In the genomic region with DNA sequence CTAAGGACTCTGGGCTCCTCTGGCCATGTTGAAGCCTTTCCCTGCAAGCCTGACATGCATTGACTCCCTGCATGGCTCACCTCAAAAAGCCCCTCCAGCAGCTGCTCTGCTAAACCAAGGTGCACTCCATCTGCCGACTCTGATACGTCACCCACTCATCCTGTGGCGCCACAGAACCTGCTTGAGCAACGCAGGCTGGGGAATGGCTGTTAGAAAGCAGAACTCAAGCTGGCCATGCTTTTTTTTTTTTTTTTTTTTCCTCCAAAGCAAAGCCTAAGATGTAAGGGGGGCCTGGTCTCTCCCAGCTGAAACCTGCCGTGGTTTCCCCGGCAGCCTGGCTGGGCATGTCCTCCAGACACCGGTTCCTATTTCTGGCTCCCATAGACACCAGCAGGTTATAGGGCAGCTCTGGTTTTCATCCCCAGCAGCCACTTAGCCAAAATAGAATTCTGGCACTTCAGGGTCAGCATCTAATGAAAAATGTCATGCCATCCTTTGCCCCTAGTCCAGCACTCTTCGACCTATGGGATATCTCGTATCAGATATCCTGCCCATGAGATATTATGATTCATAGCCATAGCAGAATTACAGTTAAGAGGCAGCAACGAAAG, we compare ENCODE assay signal across 10 mouse cellular contexts. TPM values are rescaled to one million over a fixed set of nuclear protein-coding genes. Genes with fewer than 3 reads are reported as not detected.
DNase-seq lines count a peak whose midpoint lies in the region; ATAC-seq and TF ChIP-seq lines count a peak whose summit lies in the region.
"Had no signal": no experiment of that assay in that cellular context is flagged by ENCODE, and none has a peak within 500 bp of the region (broad histone marks: within the 10 kb centered on the region; RNA-seq: fewer than 3 reads in every experiment).

No protein-coding gene starts in this region.

- H3K27ac ChIP-seq in lung, embryonic 14.5 days (ENCODE audit: low read depth) = no peak overlapping the region; the same call in 1 of the 2 replicates
- no peak overlapping the region for H3K27ac ChIP-seq in embryonic facial prominence, embryonic 13.5 days
- peak overlapping the region; percentile 97 for H3K27ac ChIP-seq in heart, embryonic 16.5 days (ENCODE audit: low read length)
- H3K27ac ChIP-seq: liver, embryonic 14.5 days had no signal

- no peak overlapping the region for H3K9ac ChIP-seq in lung, embryonic 14.5 days
- H3K9ac ChIP-seq in embryonic facial prominence, embryonic 13.5 days = peak overlapping the region; percentile 88; the same call in 1 of the 2 replicates
- H3K9ac ChIP-seq in heart, embryonic 16.5 days (ENCODE audit: low read length) = peak overlapping the region; percentile 0
- H3K9ac ChIP-seq: liver, embryonic 14.5 days had no signal

- H3K4me2 ChIP-seq in lung, embryonic 14.5 days = peak overlapping the region; percentile 73; the same call in 1 of the 2 replicates
- peak overlapping the region; percentile 94 for H3K4me2 ChIP-seq in embryonic facial prominence, embryonic 13.5 days
- peak overlapping the region; percentile 91 for H3K4me2 ChIP-seq in heart, embryonic 16.5 days (ENCODE audit: low read depth, low read length)

- WGBS in lung, embryonic 14.5 days = 61% methylated on average over 10 of the region's 10 CpGs
- WGBS in embryonic facial prominence, embryonic 13.5 days = 75% methylated on average over 10 of the region's 10 CpGs
- WGBS in heart, embryonic 16.5 days = 42% methylated on average over 10 of the region's 10 CpGs

- no peak for TF ChIP-seq CTCF in lung, embryonic 14.5 days (IDR thresholded peaks at IDR 0.05; ENCODE audit: low read depth)

- no peak for DNase-seq in lung, embryonic 14.5 days
- no peak for DNase-seq in lung, postnatal 4 days
- no peak for DNase-seq in spleen, postnatal 10 days (ENCODE audit: low spot score in 2 of 2)
- no peak for DNase-seq in frontal cortex, postnatal 25 days (ENCODE audit: low spot score in 2 of 2)

- H3K9me3 ChIP-seq in lung, embryonic 14.5 days (ENCODE audit: low read depth, low read length) = no peaks in the 10 kb centered on the region
- no peaks in the 10 kb centered on the region for H3K9me3 ChIP-seq in embryonic facial prominence, embryonic 13.5 days
- H3K9me3 ChIP-seq in heart, embryonic 16.5 days (replicated peaks; ENCODE audit: control insufficient read depth, low read length) = no peaks in the 10 kb centered on the region
- H3K9me3 ChIP-seq: stomach, embryonic 15.5 days had no signal

- no peak overlapping the region for H3K4me3 ChIP-seq in lung, embryonic 14.5 days (ENCODE audit: low read depth, low read length)
- H3K4me3 ChIP-seq in embryonic facial prominence, embryonic 13.5 days = no peak overlapping the region
- H3K4me3 ChIP-seq in heart, embryonic 16.5 days (ENCODE audit: low read length) = no peak overlapping the region
- H3K4me3 ChIP-seq: erythroblast, embryonic 14.5 days had no signal

- H3K36me3 ChIP-seq in lung, embryonic 14.5 days (ENCODE audit: insufficient read depth) = no peaks in the 10 kb centered on the region
- H3K36me3 ChIP-seq in embryonic facial prominence, embryonic 13.5 days = 0 out of 2 replicates have a peak, but pooled peaks cover 5% of the 10 kb centered on the region
- no peaks in the 10 kb centered on the region for H3K36me3 ChIP-seq in heart, embryonic 16.5 days (ENCODE audit: control insufficient read depth, insufficient read depth)
- H3K36me3 ChIP-seq: stomach, embryonic 15.5 days had no signal

- 0 out of 2 replicates have a peak, but pooled peaks cover 5% of the 10 kb centered on the region for H3K4me1 ChIP-seq in lung, embryonic 14.5 days (ENCODE audit: insufficient read depth)
- peaks cover 34% of the 10 kb centered on the region for H3K4me1 ChIP-seq in embryonic facial prominence, embryonic 13.5 days
- H3K4me1 ChIP-seq in heart, embryonic 16.5 days (ENCODE audit: control insufficient read depth, insufficient read depth, low read length) = peaks cover 42% of the 10 kb centered on the region

- no peak for ATAC-seq in lung, embryonic 14.5 days (ENCODE audit: insufficient read depth)
- ATAC-seq in embryonic facial prominence, embryonic 13.5 days (ENCODE audit: insufficient number of reproducible peaks, insufficient read depth, low FRiP score, low TSS enrichment, low read depth) = no peak
- 0 out of 2 replicates have a peak, but pooled peaks have one; percentile 4 for ATAC-seq in heart, embryonic 16.5 days (replicated peaks; ENCODE audit: extremely low read depth, insufficient read depth, low FRiP score)
- ATAC-seq in megakaryocyte progenitor cell, adult 5-6 weeks (replicated peaks; ENCODE audit: poor library complexity) = peak; percentile 36

- peaks cover 3% of the 10 kb centered on the region; the same call in 1 of the 2 replicates for H3K27me3 ChIP-seq in lung, embryonic 14.5 days (ENCODE audit: insufficient read depth, low read length)
- peaks cover 17% of the 10 kb centered on the region for H3K27me3 ChIP-seq in embryonic facial prominence, embryonic 13.5 days
- 0 out of 2 replicates have a peak, but pooled peaks cover 3% of the 10 kb centered on the region for H3K27me3 ChIP-seq in heart, embryonic 16.5 days (ENCODE audit: control insufficient read depth, insufficient read depth, low read length)
- H3K27me3 ChIP-seq: stomach, embryonic 15.5 days had no signal

RNA-seq across cellular contexts. Expression of gene Trabd, which starts 0.8 kb away (rescaled TPM):
- 48.6 and 51.6 TPM in 2 replicates for polyA plus RNA-seq in lung, embryonic 14.5 days (2014; fragmentation: Nextera tagmentation; extraction: Ambion mirVana)
- 47.3 and 47.7 TPM in 2 replicates for polyA plus RNA-seq in embryonic facial prominence, embryonic 13.5 days (2015; fragmentation: Nextera tagmentation; extraction: Ambion mirVana)
- 54.0 and 55.9 TPM in 2 replicates for polyA plus RNA-seq in heart, embryonic 16.5 days (2015; fragmentation: Nextera tagmentation; extraction: Ambion mirVana)
- total RNA-seq in megakaryocyte progenitor cell, adult 5-6 weeks (2015) = 27.4 and 29.7 TPM in 2 replicates
- total RNA-seq in megakaryocyte progenitor cell, adult 5-6 weeks (2017) = 38.0 and 38.6 TPM in 2 replicates

RNA-seq across cellular contexts. Expression of gene Panx2, which starts 14.6 kb away (rescaled TPM):
- polyA plus RNA-seq in lung, embryonic 14.5 days (2014; fragmentation: Nextera tagmentation; extraction: Ambion mirVana) = 0.22 and 0.34 TPM in 2 replicates
- polyA plus RNA-seq in embryonic facial prominence, embryonic 13.5 days (2015; fragmentation: Nextera tagmentation; extraction: Ambion mirVana) = 0.69 and 0.96 TPM in 2 replicates
- 1.3 and 1.4 TPM in 2 replicates for polyA plus RNA-seq in heart, embryonic 16.5 days (2015; fragmentation: Nextera tagmentation; extraction: Ambion mirVana)
- not detected in 2 replicates for total RNA-seq in megakaryocyte progenitor cell, adult 5-6 weeks (2015)
- total RNA-seq in megakaryocyte progenitor cell, adult 5-6 weeks (2017) = 0.20 TPM in 1 of 2 replicates, not detected in the other
- polyA plus RNA-seq: erythroblast, embryonic 14.5 days had no signal

RNA-seq across cellular contexts. Expression of gene Selenoo, which starts 14.8 kb away (rescaled TPM):
- 18.7 and 21.5 TPM in 2 replicates for polyA plus RNA-seq in lung, embryonic 14.5 days (2014; fragmentation: Nextera tagmentation; extraction: Ambion mirVana)
- 20.2 and 24.0 TPM in 2 replicates for polyA plus RNA-seq in embryonic facial prominence, embryonic 13.5 days (2015; fragmentation: Nextera tagmentation; extraction: Ambion mirVana)
- polyA plus RNA-seq in heart, embryonic 16.5 days (2015; fragmentation: Nextera tagmentation; extraction: Ambion mirVana) = 11.0 and 14.0 TPM in 2 replicates
- 10.1 and 13.4 TPM in 2 replicates for total RNA-seq in megakaryocyte progenitor cell, adult 5-6 weeks (2015)
- 12.2 and 14.4 TPM in 2 replicates for total RNA-seq in megakaryocyte progenitor cell, adult 5-6 weeks (2017)

RNA-seq across cellular contexts. Expression of gene Tubgcp6, which starts 48.8 kb away (rescaled TPM):
- polyA plus RNA-seq in lung, embryonic 14.5 days (2014; fragmentation: Nextera tagmentation; extraction: Ambion mirVana) = 18.4 and 19.8 TPM in 2 replicates
- polyA plus RNA-seq in embryonic facial prominence, embryonic 13.5 days (2015; fragmentation: Nextera tagmentation; extraction: Ambion mirVana) = 17.0 and 18.0 TPM in 2 replicates
- polyA plus RNA-seq in heart, embryonic 16.5 days (2015; fragmentation: Nextera tagmentation; extraction: Ambion mirVana) = 9.1 and 9.8 TPM in 2 replicates
- total RNA-seq in megakaryocyte progenitor cell, adult 5-6 weeks (2015) = 22.2 and 24.7 TPM in 2 replicates
- total RNA-seq in megakaryocyte progenitor cell, adult 5-6 weeks (2017) = 16.6 and 35.5 TPM in 2 replicates

RNA-seq across cellular contexts. Expression of gene Hdac10, which starts 54.4 kb away (rescaled TPM):
- polyA plus RNA-seq in lung, embryonic 14.5 days (2014; fragmentation: Nextera tagmentation; extraction: Ambion mirVana) = 18.8 and 19.7 TPM in 2 replicates
- polyA plus RNA-seq in embryonic facial prominence, embryonic 13.5 days (2015; fragmentation: Nextera tagmentation; extraction: Ambion mirVana) = 19.5 and 19.6 TPM in 2 replicates
- polyA plus RNA-seq in heart, embryonic 16.5 days (2015; fragmentation: Nextera tagmentation; extraction: Ambion mirVana) = 16.4 and 19.7 TPM in 2 replicates
- total RNA-seq in megakaryocyte progenitor cell, adult 5-6 weeks (2015) = 4.0 and 5.6 TPM in 2 replicates
- 9.8 and 12.0 TPM in 2 replicates for total RNA-seq in megakaryocyte progenitor cell, adult 5-6 weeks (2017)

Comparison
In these comparisons a context has a peak if more than half of its experiments do, and no peak if none do; other contexts are left out.
1. ATAC-seq: peak in heart, embryonic 16.5 days (single experiment) and megakaryocyte progenitor cell, adult 5-6 weeks (single experiment); none in lung, embryonic 14.5 days (single experiment) and embryonic facial prominence, embryonic 13.5 days (single experiment).
2. Peak in every context shown above with its lines, with median percentiles within 50 percentile points of each other: H3K4me2 ChIP-seq.